Mouse (Mus musculus) kidney, adult 2 months (tissue): ENCODE results near the gene Elmo1.

Experiments
- CTCF ChIP-seq: fragments of 200-500 bp; conservative IDR thresholded peaks from 2 replicates; pipeline ENCODE4 v1.5.1; 2011; ENCODE audit warnings: low read depth, mild to moderate bottlenecking, control low read depth, low read length, moderate library complexity, mixed read lengths; ENCODE audit not compliant: insufficient read depth, insufficient read length
- POLR2A ChIP-seq: fragments of 200-500 bp; IDR thresholded peaks from one replicate; pipeline ENCODE4 v1.6.1; 2011; ENCODE audit warnings: low read depth, low read length, control low read depth

DNA sequence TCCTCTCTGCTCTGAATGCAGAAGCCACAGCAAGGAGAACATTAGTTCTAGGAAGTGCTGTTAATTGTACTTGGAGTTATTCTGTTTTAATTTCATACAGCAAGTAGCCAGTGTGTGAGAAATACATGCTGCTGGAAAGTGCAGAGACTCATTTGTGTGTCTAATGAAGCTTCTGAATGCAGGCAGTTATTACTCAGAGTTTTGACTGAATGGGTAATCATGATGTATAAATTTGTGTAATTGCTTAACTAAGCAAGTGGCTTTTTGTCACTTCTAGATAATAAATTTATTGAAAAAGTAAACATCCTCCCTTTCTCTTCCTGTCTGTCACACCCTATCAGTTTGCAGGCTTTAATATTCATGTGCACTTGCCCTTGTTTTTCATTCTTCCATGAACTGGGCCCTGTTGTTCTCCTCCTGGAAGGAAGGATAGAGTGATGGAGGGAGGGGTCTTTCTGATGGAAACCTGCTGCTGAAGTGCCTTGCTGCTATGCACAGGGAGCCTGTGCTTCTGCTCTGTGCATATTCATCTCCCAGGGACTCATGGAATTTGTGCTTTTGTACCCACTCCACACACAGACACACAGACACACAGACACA is 159.8 kb downstream of the Elmo1 start:
- no peak for TF ChIP-seq POLR2A
- no peak for TF ChIP-seq CTCF
